Mouse (Mus musculus) ovary, postnatal 14 days (tissue): ENCODE results near the gene Adgrl4.

Experiments used
- DNase-seq: peaks from one replicate; pipeline ENCODE4 v3.0.0; 2022; ENCODE audit warnings: low spot score

The Adgrl4 gene

GRCm38 (mm10) chr3:151437693-151438092 lies at the start of gene Adgrl4:
Gene Adgrl4, plus strand, starts transcription at chr3:151437887.
- peak; percentile 1 for DNase-seq

- no peak for DNase-seq
These were observed 46.8 kb upstream of the Adgrl4 start for GRCm38 (mm10) chr3:151390912-151391311.

- no peak for DNase-seq
These were observed 44.8 kb upstream of the Adgrl4 start for GRCm38 (mm10) chr3:151392891-151393290.

- DNase-seq: no peak
These were observed 44.4 kb upstream of the Adgrl4 start for GRCm38 (mm10) chr3:151393330-151393729.

GRCm38 (mm10) chr3:151399270-151399669 lies 38.4 kb upstream of the Adgrl4 start:
- DNase-seq: no peak

GRCm38 (mm10) chr3:151411031-151411430 lies 26.7 kb upstream of the Adgrl4 start:
- DNase-seq: no peak

GRCm38 (mm10) chr3:151411488-151411887 lies 26.2 kb upstream of the Adgrl4 start:
- no peak for DNase-seq

DNA sequence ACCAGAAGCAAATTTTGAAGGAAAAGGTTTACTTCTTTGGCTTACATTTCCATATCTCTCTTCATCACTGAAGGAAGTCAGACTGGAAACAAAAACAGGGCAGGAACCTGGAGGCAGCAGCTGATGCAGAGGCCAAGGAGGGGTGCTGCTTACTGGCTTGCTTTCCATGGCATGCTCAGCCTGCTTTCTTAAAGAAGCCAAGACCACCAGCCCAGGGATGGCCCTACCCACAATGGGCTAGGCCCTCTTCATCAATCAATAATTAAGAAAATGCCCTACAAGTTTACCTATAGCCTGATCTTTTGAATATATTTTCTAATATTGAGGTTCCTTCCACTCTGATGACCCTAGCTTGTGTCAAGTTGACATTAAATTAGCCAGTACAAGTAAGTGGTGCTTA lies 20.8 kb upstream of the Adgrl4 start:
- no peak for DNase-seq

GRCm38 (mm10) chr3:151417688-151418572 lies 19.8 kb upstream of the Adgrl4 start:
- no peak for DNase-seq

DNA sequence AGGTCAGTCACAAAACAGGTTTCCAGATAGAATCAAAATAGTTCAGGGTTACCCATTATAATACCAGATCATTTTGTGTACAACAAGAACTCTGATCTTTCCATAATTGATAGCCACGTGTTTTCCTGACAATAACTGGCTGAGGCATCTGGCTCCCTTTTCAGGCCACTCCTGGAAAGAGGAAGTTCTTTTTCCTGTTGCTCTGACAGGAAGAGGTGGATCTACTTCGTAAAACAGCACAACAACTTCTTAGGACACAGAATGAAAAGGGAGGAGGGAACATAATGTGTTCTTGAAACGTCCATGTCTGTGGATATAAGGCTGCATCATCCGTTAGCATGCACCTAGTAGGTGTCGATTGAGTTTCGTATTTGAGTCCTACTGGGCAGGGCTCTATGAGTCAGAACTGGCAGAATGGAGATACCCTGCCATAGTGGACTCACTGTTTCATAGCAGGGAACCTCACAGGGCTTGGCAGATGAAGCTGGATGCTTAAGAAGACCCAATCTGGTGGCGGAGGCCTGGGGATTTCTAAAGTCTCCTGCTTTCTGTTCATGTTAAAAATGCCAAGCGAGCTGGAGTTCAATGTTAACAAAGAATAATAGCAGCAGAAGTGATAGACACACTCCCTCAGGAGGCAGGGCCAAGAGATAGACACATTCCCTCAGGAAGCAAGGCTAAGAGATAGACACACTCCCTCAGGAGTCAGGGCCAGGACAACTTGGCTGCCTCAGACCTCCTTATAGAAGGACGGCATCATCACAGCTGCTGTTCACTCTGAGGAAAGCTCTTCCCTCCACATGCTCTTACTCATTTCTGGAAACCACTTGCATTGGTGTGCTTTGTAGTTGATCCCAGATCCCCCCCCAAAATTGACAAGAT lies 13.1 kb upstream of the Adgrl4 start:
- DNase-seq: no peak

DNA sequence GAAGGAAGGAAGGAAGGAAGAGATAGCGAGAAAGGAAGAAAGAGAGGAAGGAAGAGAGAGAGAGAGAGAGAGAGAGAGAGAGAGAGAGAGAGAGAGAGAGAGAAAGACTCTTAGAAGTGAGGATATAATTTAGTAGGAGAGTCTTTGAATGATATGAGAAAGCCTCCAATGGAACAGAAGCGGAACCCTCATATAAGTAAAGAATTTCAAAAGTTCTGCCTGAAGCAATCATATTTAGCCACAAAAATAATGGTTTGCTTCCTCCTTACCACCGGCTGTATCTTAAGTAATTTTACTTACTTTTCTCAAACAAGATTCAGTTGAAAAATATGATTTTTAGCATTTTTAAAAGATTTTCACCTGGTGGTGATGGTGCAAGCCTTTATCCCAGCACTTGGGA lies 7.6 kb upstream of the Adgrl4 start:
- no peak for DNase-seq

DNA sequence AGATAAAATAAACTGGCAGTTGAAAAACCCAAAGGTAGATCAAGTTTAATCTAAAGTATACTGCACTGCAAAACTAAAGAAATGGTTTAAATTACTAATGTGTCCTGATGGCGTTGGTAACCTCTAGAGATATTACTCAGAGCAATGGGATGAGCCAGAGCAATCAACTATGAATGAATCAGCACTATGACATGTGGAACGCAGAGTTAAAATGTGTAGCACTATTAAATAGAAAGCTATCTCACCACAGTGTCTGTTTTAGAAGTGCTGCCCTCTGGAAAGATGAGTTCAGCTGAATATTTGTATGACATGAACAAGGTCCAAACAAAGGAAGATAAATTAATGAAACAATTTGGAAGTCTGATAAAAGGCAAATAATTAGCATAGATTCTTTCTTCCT lies 6.2 kb upstream of the Adgrl4 start:
- DNase-seq: no peak

- no peak for DNase-seq
These were observed 677 bp downstream of the Adgrl4 start for GRCm38 (mm10) chr3:151438364-151438763.

DNA sequence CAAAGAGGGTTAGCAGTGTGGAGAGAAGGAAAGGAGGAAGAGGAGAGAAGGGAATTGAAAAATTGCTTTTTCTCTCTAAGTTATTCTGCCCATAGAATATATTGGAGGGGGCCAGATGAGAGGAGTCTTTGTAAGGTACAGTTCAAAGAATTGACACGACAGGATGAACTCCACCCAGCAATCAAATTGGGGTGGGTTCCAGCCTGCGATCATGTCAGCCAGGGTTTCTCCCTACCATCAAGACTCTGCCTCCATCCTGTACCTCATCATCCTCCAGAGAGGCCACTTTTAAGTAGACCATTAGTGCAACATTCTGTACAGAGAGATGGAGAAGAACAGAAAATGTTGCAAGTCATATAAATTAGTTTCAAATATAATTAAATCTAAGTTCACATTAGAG lies 2.3 kb downstream of the Adgrl4 start:
- DNase-seq: no peak

DNA sequence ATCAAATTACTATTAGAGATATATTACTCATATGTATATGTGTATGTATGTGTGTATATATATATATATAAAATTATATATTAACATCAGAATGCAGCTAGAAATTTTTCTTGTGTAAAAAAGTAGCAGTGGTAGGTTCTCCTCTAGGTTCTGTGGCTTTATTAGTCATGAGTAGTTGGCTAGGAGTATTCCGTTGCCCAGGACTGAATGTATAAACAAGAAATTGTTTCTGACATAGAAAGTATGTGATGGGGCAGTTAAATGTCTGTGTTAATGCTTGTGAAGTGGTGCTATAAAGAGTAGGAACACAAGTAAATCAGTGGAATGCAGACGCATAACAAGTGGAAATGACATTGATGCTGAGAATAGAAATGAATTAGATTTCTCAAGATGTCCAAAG lies 4.3 kb downstream of the Adgrl4 start:
- DNase-seq: no peak

DNA sequence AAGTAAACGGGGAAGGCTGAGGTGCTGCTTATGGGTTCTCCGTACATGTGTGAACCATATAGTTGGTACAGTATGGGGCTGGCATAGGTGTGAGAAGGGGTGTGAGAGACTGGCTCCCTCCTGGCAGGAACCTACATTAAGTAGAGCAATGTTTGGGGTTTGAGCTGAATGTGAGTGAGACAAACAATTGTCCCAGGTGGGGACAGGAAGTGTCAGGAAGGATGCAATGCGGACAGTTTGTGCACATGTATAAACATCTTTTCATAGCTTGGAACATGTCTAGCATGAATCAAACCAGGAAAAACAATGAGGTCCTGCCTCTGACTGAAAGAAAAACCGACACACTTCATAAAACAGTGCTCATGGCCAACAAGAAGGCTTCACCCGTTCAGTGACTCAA lies 5.8 kb downstream of the Adgrl4 start:
- DNase-seq: no peak

- no peak for DNase-seq
These were observed 6.6 kb downstream of the Adgrl4 start for GRCm38 (mm10) chr3:151444284-151444683.

DNA sequence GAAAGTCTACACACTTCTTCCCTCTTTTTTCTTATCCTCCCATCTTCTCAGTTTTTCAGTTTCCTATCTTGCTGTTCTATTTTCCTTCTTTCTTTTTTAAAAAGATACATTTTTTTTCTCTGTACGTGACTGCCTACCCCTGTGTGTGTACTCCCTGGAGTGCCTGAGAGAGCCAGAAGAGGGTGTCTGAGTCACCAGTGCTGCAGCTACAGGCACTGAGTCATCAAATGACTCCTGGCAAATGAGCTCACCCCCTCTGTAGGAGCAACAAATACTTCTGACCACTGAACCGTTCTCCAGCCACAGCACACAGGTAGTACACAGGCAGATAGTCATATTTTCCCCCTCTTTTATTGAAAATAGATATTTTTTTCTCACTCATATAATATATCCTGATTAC lies 8.2 kb downstream of the Adgrl4 start:
- DNase-seq: no peak

DNA sequence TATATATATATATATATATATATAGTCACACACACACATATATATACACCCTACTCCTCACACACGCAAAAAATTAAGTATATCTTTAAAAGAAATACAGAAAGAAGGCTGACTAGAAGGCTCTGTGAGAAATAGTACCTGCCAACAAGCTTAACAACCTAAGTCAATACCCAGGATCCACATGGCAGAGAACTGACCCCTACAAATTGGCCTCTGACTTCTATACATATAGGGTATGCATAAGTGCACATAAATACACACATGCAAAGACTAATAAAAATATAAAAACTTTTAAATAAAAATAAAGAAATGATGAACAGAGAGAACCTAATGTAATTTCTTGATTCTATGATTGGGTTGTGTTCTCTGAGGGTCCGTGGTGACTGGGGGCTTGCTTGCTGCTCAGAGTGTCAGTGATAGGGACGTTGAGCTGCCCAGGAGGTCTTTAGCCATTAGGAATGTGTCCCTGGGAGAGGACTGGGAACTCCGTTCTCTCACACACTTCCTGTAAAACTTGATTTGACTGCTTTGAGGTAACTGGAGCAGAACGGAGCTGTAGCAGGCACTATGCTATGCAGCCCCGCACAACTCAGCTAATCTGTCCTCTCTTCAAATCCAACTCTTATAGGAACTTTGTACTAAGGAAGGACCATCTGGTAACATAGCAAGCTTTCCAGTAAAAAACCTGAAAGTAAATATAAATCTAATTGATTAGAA lies 17.5 kb downstream of the Adgrl4 start:
- no peak for DNase-seq

DNA sequence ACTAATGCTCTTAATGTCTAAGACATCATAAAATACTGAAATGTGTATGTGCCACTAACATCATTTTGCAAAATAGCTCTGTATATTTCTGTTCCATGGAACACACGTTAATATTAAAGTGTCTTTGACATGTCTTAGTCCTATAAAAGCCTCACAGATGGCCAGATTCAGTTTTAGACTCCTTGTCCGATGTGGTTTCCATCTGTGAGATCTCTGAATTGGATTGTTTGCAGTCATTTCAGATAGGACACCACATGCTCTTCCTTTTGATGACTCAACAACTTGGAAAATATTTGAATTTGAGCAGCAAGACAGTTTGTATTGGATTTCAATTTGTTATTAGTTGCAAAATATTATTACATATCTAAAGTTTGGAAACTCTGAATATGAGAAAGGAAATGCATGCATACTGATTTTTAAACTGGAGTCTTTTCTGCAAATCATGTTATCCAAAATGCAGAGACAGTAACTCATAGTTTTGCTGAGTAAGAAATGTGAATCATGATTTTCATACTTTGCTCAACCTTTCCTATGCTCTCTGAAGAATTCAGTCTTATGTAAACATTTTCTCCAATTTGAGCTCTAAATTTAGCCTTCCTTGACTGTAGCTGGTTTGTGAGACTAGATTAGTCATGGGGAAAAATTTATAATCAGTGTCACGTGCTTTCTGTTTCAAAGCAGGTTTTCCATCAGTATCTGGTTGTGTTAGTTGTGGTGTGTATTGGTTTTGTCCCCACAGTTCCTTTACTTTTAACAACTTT lies 21.9 kb downstream of the Adgrl4 start:
- no peak for DNase-seq

DNA sequence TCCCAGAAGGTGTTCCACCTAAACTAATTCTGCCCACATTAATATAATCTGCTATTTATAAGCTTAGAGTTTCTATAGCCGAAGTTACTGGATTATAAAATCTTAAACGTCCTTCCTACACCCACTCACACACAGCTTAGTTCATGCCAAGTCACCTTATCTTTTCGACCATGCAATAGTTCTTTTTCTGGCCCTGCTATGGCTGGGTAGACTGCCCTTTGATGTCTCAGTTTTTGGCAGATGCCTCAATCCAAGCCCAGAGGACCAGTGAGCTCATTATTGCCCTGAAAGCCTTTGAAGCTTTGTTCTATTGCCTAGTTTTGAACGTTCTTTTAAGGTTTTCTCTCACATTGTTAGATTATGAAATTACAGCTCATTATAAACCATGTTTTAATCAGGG lies 27.5 kb downstream of the Adgrl4 start:
- no peak for DNase-seq

DNA sequence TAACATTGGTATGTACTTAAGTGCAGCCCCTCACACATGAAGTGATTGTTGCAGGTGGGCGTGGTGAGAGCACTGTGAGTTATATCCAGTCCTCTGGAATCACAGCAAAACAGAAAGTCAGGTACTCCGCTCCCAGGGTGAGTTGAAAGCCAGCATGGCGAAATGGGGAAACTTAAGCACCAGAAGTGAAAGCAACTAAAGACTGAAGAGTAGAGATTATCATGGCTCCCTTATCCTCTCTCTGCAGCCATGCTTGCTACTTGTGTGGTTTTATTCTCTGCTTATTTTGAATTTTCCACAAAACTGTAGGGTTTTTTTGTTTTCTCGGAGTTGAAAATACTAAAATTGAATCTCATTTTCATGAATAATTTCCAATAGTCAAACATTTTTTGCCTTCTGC lies 51.2 kb downstream of the Adgrl4 start:
- no peak for DNase-seq
